Mouse (Mus musculus) skeletal muscle tissue, adult 2 months (tissue): ENCODE measurements around the gene Stub1.

ENCODE experiments used
- DNase-seq: peaks from one replicate; pipeline ENCODE4 v3.0.0-alpha.2; 2012; ENCODE audit warnings: low read depth, low spot score

Stub1 gene

DNA sequence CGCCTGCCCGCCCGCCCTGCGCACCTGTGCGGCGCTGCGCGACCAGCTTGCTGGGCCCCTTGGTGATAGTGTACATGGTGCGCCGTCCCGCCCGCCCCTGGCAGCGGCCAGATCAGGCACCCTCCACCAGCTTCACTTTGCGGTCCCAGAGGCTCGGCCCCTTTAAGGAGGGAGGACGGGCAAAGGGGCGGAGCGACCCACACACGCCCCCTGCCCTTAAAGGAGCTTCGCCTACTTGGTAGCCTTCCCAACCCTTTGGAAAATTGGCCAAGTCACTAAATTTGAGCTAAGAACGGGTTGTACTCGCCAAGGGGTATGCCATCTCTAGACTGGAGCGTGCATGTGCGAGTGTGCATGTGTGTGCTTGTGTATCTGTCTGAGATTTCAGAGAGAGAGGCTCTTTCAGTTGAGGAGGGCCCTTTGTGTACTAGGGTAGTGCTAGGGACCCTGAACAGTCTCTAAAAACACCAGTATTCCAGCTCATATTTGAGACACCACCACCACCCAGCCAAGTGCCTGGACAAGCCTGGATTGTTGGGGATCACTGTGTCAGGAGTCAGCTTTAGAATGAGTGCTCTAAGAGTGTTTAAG is 35.5 kb upstream of the Stub1 start, which contains the start of gene Mcrip2:
TSS of gene Mcrip2 (minus strand) at position 164 of the 591 bp plus-strand sequence.
- DNase-seq: peak; percentile 89

GRCm38 (mm10) chr17:25867836-25868600 is 34.8 kb upstream of the Stub1 start:
- peak; percentile 62 for DNase-seq

- no peak for DNase-seq
Measured at GRCm38 (mm10) chr17:25867509-25867835, 34.3 kb upstream of the Stub1 start.

DNA sequence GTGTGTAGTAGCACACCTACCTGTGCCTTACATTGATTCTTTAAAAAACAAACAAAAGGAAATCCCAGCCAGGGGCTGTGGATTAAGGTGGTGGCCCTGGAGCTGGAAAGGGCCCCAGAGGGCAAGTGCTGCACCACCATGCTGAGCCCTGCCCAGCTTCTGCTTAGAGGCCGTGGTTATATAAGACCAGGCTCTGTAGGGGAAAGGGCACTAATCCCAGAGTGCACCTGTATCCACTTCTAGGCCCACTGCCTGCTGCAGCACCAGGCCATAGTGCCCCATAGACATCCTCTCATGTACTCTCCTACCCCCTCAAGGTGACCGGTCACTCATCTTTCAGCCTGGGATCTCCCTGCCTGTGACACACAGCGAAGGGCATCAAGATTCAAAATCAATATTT is 33.0 kb upstream of the Stub1 start:
- DNase-seq: peak; percentile 58

- no peak for DNase-seq
Measured at GRCm38 (mm10) chr17:25865288-25865687, 32.1 kb upstream of the Stub1 start.

DNA sequence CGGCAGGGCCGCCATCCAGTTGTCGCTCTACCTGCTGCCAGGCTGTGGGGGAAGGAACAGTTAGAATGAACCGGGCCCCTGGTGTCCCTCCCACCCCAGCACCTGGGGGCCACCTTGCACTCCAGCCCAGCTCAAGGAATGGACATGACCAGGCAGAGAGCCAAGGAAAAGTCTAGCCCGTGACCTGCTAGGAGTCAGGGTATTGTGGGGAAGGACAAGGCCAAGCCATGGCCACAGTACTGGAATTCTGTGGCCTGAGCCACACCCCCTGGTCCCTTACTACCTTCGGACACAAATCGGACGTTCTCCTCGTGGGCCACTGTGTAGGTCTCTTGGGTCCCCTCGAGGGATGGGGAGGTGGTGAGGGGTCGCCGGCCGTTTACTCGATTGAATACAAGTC is 31.1 kb upstream of the Stub1 start:
- no peak for DNase-seq

- DNase-seq: no peak
Measured at GRCm38 (mm10) chr17:25863681-25864080, 30.5 kb upstream of the Stub1 start.

- no peak for DNase-seq
Measured at GRCm38 (mm10) chr17:25861704-25862612, 28.8 kb upstream of the Stub1 start.

DNA sequence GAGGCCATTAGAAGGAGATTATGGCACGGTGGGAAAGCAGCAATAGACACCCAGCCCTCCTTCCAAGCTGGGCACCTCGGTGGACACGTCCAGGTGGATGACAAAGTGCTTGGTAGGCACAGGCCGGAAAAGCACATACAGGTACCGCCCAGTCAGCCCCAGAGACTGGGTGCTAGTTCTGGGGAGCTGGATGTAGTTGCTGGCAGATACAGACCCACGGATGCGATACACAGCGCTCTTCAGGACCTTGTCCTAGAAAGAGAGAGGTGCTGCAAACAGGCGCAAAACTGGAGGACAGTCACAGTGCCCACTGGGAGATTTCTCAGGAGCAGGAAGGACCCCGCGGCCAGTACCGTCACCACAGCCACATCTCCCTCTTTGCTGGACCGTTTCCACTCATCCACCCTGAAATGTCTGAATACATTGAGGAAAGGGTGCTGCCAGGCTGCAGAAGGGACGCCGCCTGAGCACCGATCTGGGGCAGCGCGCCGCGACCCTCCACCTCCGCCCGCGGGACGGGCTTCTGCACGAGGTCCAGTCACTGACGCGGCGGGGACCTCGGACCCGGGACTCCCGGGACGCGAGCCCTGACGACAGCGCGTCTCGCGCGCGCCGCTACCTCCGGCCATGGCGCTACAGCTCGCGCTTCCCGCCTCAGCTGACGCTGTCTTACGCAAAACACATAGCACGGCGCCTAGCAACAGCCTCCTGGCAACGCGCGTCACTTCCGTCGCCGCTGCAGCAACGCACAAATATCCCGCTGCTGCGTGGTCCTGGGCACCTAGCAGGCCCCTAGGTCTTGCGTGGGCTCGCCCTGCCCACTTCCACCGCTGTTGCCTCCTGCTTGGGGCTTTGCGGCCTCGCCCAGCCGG is 27.9 kb upstream of the Stub1 start, which contains the start of gene Wdr90:
TSS of gene Wdr90 (minus strand) at position 670 of the 872 bp plus-strand sequence.
- peak; percentile 88 for DNase-seq

DNA sequence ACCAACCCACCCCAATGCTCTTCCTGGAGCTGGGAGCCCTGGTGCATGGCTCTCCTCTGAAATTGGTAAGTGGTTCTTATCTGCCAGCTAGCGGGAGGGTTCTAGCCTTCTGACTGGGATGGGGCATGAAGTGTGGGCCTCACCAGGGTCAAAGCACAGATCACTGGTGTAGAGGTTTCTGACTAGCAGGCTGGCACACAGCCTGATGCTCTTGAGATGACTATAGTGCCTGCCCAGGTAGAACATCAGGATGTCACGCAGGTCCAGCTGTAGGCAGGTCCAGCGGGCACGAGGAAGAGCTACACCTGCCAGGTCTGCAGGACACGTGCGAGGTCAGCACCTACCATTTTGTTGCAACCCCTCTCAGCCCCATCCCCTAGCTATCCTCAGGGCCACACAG is 27.0 kb upstream of the Stub1 start:
- DNase-seq: no peak

DNA sequence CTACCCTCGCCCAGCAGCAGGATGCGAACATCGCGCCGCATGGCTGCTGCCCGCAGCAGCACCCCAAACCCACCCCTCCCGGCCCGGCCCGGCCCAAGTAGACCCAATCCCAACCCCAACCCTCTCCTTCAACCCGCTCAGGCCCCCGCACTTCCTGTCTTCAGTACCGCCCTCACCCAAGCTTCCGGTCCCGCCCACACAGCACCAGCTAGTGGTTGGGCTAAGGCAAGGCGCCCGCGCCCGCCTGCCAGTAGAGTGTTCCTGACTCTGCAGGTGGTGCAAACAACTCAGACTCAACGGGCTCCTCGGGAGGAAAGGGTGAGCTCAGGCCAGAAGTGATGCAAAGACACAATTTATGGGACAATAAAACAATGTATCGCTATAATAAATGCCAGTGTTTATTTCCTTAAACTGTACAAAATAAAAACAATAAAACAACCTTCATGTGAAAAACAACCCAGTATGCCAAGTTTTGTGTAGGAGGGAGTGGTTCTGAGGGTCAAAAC is 11.2 kb upstream of the Stub1 start, which contains the start of gene Rhot2:
TSS of gene Rhot2 (minus strand) at position 456 of the 506 bp plus-strand sequence.
- peak; percentile 91 for DNase-seq

GRCm38 (mm10) chr17:25843636-25844395 is 10.6 kb upstream of the Stub1 start:
- DNase-seq: no peak

DNA sequence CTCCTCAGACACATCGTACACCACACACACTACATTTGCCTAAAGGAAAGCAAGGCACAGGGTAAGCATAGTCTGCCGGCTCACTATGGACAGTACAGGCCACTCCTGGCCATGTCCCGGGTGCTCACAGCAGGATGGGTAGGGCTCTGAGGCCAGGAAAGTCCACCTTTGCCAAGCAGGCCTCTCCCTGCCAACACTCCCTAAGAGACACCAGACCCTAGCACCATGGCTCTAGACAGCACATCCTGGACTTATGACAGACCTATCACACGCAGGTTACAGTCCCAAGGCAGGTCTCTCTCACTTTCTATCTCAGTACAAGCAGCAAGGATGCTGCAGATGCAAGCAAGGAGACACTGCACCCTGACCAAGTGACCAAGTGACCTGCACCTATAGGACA is 9.9 kb upstream of the Stub1 start:
- no peak for DNase-seq

GRCm38 (mm10) chr17:25842509-25842908 is 9.3 kb upstream of the Stub1 start:
- DNase-seq: no peak

GRCm38 (mm10) chr17:25841117-25841880 is 8.1 kb upstream of the Stub1 start, which contains the start of gene Gm20683:
TSS of gene Gm20683 (minus strand) at chr17:25841763.
- no peak for DNase-seq

DNA sequence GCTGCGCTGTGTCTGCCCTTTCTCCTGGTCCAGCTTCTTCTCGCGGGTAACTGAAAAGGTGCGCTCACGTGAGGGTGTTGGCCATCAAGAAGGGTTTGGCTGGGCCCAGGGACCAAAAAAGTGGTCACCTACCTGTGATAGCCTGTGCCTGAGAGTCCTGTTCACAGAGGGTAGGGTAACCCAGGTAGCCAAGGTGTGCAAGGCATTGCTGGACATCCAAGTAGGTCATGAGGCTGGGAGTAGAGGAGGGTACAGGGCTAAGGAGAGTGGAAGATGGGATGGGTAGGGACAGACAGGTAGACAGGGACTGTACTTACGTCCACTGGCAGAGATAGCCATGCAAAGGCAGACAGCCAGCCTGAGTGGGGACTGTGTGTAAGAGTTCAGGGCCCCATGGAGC is 7.3 kb upstream of the Stub1 start:
- DNase-seq: no peak

DNA sequence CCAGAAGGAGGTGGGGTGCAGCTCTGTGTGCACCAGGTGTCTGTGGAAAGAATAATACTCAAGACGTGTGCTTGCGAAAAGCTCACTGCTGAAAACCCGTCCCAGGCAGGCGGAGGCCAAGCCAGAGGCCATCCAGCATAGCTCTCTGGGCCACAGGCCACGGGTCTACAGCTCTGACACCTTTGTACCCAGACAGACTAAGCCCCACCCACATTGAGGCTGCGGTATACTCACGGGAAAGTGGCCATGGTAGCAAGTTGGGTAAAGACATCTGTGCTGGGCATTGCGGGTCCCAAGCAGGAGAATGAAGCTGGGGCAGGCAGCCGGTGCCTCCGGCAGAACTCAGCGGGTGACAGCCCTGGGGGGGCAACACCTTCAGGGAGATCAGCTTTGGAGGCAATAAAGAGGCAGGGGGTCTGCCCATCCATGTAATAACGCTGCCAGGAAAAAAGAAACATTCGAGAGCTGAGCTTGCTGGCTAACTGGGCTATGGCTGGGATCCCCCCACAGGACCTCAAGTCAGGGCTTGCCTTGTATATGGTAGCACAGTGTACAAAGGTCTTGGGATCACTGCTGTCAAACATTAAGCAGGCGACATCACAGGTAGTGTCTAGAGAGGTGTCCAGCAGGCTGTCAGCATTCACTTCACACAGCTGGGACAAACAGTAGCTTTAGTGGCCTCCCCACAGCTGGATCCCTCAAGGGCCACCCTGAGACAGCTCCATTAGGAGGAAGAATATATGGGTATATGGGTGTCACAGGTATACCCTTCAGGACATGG is 6.4 kb upstream of the Stub1 start:
- no peak for DNase-seq

- no peak for DNase-seq
Measured at GRCm38 (mm10) chr17:25838904-25839303, 5.7 kb upstream of the Stub1 start.

GRCm38 (mm10) chr17:25837533-25837932 is 4.3 kb upstream of the Stub1 start:
- no peak for DNase-seq
